Mouse (Mus musculus): ENCODE results near the gene Muc5ac. TPM values are rescaled to one million over a fixed set of nuclear protein-coding genes. Genes with fewer than 3 reads are reported as not detected.

The Muc5ac gene
- polyA plus RNA-seq, 1 experiment from 2014 or later, result not detected

- no peaks in the 10 kb centered on the region for H3K9me3 ChIP-seq
- H3K9ac ChIP-seq, result no peak within 1 kb of the TSS
- H3K27ac ChIP-seq, result no peak within 1 kb of the TSS
- H3K4me3 ChIP-seq, result no peak within 1 kb of the TSS
- no peaks in the 10 kb centered on the region for H3K36me3 ChIP-seq
- H3K4me1 ChIP-seq, result no peaks in the 10 kb centered on the region
- H3K4me2 ChIP-seq, result no peak within 1 kb of the TSS
- WGBS, result 62% methylated on average over 5 of the region's 5 CpGs
- H3K27me3 ChIP-seq, result 0 out of 2 replicates have a peak, but pooled peaks cover 3% of the 10 kb centered on the region
- ATAC-seq (ENCODE audit: insufficient number of reproducible peaks, low FRiP score, low TSS enrichment, low read depth), result no peak
Measured at GRCm38 (mm10) chr7:141838779-141839178, 50.0 kb downstream of the Muc5ac start, which contains the start of gene Muc5b. Muc5b (plus strand) TSS chr7:141839070.

GRCm38 (mm10) chr7:141840354-141840753, 51.6 kb downstream of the Muc5ac start:
- WGBS, result 91% methylated on average over 10 of the region's 10 CpGs
- no peaks in the 10 kb centered on the region for H3K9me3 ChIP-seq
- no peak for ATAC-seq (ENCODE audit: insufficient number of reproducible peaks, low FRiP score, low TSS enrichment, low read depth)
- H3K9ac ChIP-seq, result no peak overlapping the region
- no peaks in the 10 kb centered on the region for H3K4me1 ChIP-seq
- no peak overlapping the region for H3K4me3 ChIP-seq
- no peaks in the 10 kb centered on the region for H3K36me3 ChIP-seq
- no peak overlapping the region for H3K27ac ChIP-seq
- H3K4me2 ChIP-seq, result no peak overlapping the region
- H3K27me3 ChIP-seq, result 0 out of 2 replicates have a peak, but pooled peaks cover 3% of the 10 kb centered on the region

- no peak overlapping the region for H3K27ac ChIP-seq
- no peak overlapping the region for H3K4me2 ChIP-seq
- no peak overlapping the region for H3K4me3 ChIP-seq
- no peaks in the 10 kb centered on the region for H3K36me3 ChIP-seq
- no peaks in the 10 kb centered on the region for H3K4me1 ChIP-seq
- ATAC-seq (ENCODE audit: insufficient number of reproducible peaks, low FRiP score, low TSS enrichment, low read depth), result no peak
- no peaks in the 10 kb centered on the region for H3K27me3 ChIP-seq
- WGBS, result 76% methylated on average over 4 of the region's 4 CpGs
- no peak overlapping the region for H3K9ac ChIP-seq
- no peaks in the 10 kb centered on the region for H3K9me3 ChIP-seq
Measured at GRCm38 (mm10) chr7:141861046-141861445, 72.3 kb downstream of the Muc5ac start.

Other genes with a start within 250 kb of the Muc5ac start
- 44.0 and 49.7 TPM in 2 replicates for gene Chid1, start 249.1 kb upstream of the Muc5ac start, polyA plus RNA-seq (2015; fragmentation: Nextera tagmentation; extraction: Ambion mirVana)
- 84.6 and 86.3 TPM in 2 replicates for gene Ap2a2, start 226.8 kb upstream of the Muc5ac start, polyA plus RNA-seq (2015; fragmentation: Nextera tagmentation; extraction: Ambion mirVana)
- 0.22 and 0.26 TPM in 2 replicates for gene Muc6, start 133.7 kb upstream of the Muc5ac start, polyA plus RNA-seq (2015; fragmentation: Nextera tagmentation; extraction: Ambion mirVana)
- 0.19 and 0.26 TPM in 2 replicates for gene Muc2, start 98.6 kb upstream of the Muc5ac start, polyA plus RNA-seq (2015; fragmentation: Nextera tagmentation; extraction: Ambion mirVana)
- gene Muc5b, start 50.1 kb downstream of the Muc5ac start, polyA plus RNA-seq (2015; fragmentation: Nextera tagmentation; extraction: Ambion mirVana), result 0.02 and 0.03 TPM in 2 replicates
- gene Tollip, start 129.5 kb downstream of the Muc5ac start, polyA plus RNA-seq (2015; fragmentation: Nextera tagmentation; extraction: Ambion mirVana), result 47.5 and 50.3 TPM in 2 replicates
- 0.55 and 0.95 TPM in 2 replicates for gene Brsk2, start 160.8 kb downstream of the Muc5ac start, polyA plus RNA-seq (2015; fragmentation: Nextera tagmentation; extraction: Ambion mirVana)

All from limb, embryonic 15.5 days (tissue).